Mouse (Mus musculus): ENCODE results near the gene Psmb1. TPM values are rescaled to one million over a fixed set of nuclear protein-coding genes. Genes with fewer than 3 reads are reported as not detected.
"Not testable (repeated sequence)": the region's sequence is repeated elsewhere in the genome, so short reads cannot be mapped to it uniquely, and the experiment has no call there.

Psmb1 gene
- total RNA-seq, 2 experiments from 2014 or later, result 119 to 138 TPM

- peak; percentile 58 to 82 for DNase-seq (ENCODE audit: extremely low spot score in 1 of 2, low spot score in 1 of 2)
Measured at GRCm38 (mm10) chr17:15467669-15468068, 31.9 kb downstream of the Psmb1 start.

- DNase-seq (ENCODE audit: extremely low spot score in 1 of 2, low spot score in 1 of 2), result no peak
Measured at GRCm38 (mm10) chr17:15461921-15462495, 37.5 kb downstream of the Psmb1 start.

- DNase-seq (ENCODE audit: extremely low spot score in 1 of 2, low spot score in 1 of 2), result no peak
Measured at GRCm38 (mm10) chr17:15459761-15460160, 39.8 kb downstream of the Psmb1 start.

- DNase-seq (ENCODE audit: extremely low spot score in 1 of 2, low spot score in 1 of 2), result no peak
Measured at GRCm38 (mm10) chr17:15456595-15456994, 43.0 kb downstream of the Psmb1 start.

GRCm38 (mm10) chr17:15455203-15455602 is 44.3 kb downstream of the Psmb1 start:
- DNase-seq (ENCODE audit: extremely low spot score in 1 of 2, low spot score in 1 of 2), result no peak

- no peak for DNase-seq (ENCODE audit: extremely low spot score in 1 of 2, low spot score in 1 of 2)
Measured at GRCm38 (mm10) chr17:15449606-15450005, 49.9 kb downstream of the Psmb1 start.

GRCm38 (mm10) chr17:15449144-15449543 is 50.4 kb downstream of the Psmb1 start:
- DNase-seq (ENCODE audit: extremely low spot score in 1 of 2, low spot score in 1 of 2), result not testable (repeated sequence)

- DNase-seq (ENCODE audit: extremely low spot score in 1 of 2, low spot score in 1 of 2), result no peak
Measured at GRCm38 (mm10) chr17:15447831-15448230, 51.7 kb downstream of the Psmb1 start.

GRCm38 (mm10) chr17:15445421-15445820 is 54.1 kb downstream of the Psmb1 start:
- no peak for DNase-seq (ENCODE audit: extremely low spot score in 1 of 2, low spot score in 1 of 2)

- no peak for DNase-seq (ENCODE audit: extremely low spot score in 1 of 2, low spot score in 1 of 2)
Measured at GRCm38 (mm10) chr17:15440463-15441121, 59.0 kb downstream of the Psmb1 start.

GRCm38 (mm10) chr17:15440067-15440462 is 59.5 kb downstream of the Psmb1 start:
- no peak for DNase-seq (ENCODE audit: extremely low spot score in 1 of 2, low spot score in 1 of 2)

GRCm38 (mm10) chr17:15434748-15435147 is 64.8 kb downstream of the Psmb1 start:
- DNase-seq (ENCODE audit: extremely low spot score in 1 of 2, low spot score in 1 of 2), result no peak

- no peak for DNase-seq (ENCODE audit: extremely low spot score in 1 of 2, low spot score in 1 of 2)
Measured at GRCm38 (mm10) chr17:15432036-15432435, 67.5 kb downstream of the Psmb1 start.

- DNase-seq (ENCODE audit: extremely low spot score in 1 of 2, low spot score in 1 of 2), result no peak
Measured at GRCm38 (mm10) chr17:15431551-15431950, 68.0 kb downstream of the Psmb1 start.

GRCm38 (mm10) chr17:15431021-15431514 is 68.5 kb downstream of the Psmb1 start:
- DNase-seq (ENCODE audit: extremely low spot score in 1 of 2, low spot score in 1 of 2), result no peak

GRCm38 (mm10) chr17:15429937-15430336 is 69.6 kb downstream of the Psmb1 start:
- DNase-seq (ENCODE audit: extremely low spot score in 1 of 2, low spot score in 1 of 2), result no peak

GRCm38 (mm10) chr17:15429451-15429850 is 70.1 kb downstream of the Psmb1 start:
- DNase-seq (ENCODE audit: extremely low spot score in 1 of 2, low spot score in 1 of 2), result no peak

- DNase-seq (ENCODE audit: extremely low spot score in 1 of 2, low spot score in 1 of 2), result no peak
Measured at GRCm38 (mm10) chr17:15425931-15426330, 73.6 kb downstream of the Psmb1 start.
